Mouse (Mus musculus) right cerebral cortex, adult 2 months (tissue): Measurements from ENCODE around the gene Celf5.
A peak's percentile ranks its signal among the peaks of the same experiment; 100 is the strongest.

Source experiments
- DNase-seq, 2 experiments: peaks; one replicate each; pipeline ENCODE4 v3.0.0; 2021 to 2022; ENCODE audit warnings: low spot score in 2 of 2

Celf5 gene

GRCm38 (mm10) chr10:81415549-81416310, 66.8 kb downstream of the Celf5 start:
- DNase-seq, result no peak

GRCm38 (mm10) chr10:81415146-81415545, 67.4 kb downstream of the Celf5 start:
- DNase-seq, result no peak

GRCm38 (mm10) chr10:81414682-81415081, 67.8 kb downstream of the Celf5 start:
- no peak for DNase-seq

- peak; percentile 77 to 79 for DNase-seq
Measured at GRCm38 (mm10) chr10:81413310-81414261, 68.9 kb downstream of the Celf5 start.

GRCm38 (mm10) chr10:81412586-81413309, 69.8 kb downstream of the Celf5 start:
- no peak for DNase-seq

GRCm38 (mm10) chr10:81411471-81412400, 70.8 kb downstream of the Celf5 start:
- peak; percentile 46 to 68 for DNase-seq

GRCm38 (mm10) chr10:81410981-81411380, 71.5 kb downstream of the Celf5 start:
- DNase-seq, result no peak

GRCm38 (mm10) chr10:81410350-81410749, 72.2 kb downstream of the Celf5 start:
- DNase-seq, result no peak

GRCm38 (mm10) chr10:81409330-81409729, 73.2 kb downstream of the Celf5 start:
- DNase-seq, result no peak
